Mouse (Mus musculus): ENCODE results near the gene Pitpnm2.

GRCm38 (mm10) chr5:124078794-124079416 is 170.7 kb downstream of the Pitpnm2 start:
- TF ChIP-seq CTCF (IDR thresholded peaks at IDR 0.05) = no peak
- TF ChIP-seq POLR2A (IDR thresholded peaks at IDR 0.05; ENCODE audit: insufficient read depth, low read depth, low read length) = no peak
